Mouse (Mus musculus): ENCODE data around the gene Car11. TPM values are rescaled to one million over a fixed set of nuclear protein-coding genes. Genes with fewer than 3 reads are reported as not detected.

Car11 gene
- polyA plus RNA-seq, 1 experiment from 2014 or later: 0.26 TPM

DNA sequence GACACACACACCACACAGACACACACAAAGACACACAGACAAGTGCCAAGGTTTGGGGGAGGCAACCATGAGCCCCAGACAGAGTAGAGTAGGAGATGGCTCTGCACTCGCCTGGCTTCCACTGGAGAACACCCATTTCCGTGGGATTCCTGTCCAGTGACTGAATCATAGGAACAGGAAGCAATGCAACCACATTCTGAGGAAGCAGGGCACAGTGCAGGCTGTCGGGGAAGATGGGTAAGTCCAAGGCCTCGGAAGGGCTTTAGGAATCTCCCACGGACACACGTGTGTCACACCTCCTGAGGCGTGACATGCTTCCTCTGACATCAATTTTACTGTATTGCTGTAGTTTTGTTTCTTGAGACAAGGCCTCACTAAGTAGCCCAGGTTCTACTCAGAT, 48.5 kb downstream of the Car11 start:
- H3K4me3 ChIP-seq (replicated peaks): no peak overlapping the region
- H3K27ac ChIP-seq (replicated peaks): no peak overlapping the region
- H3K27me3 ChIP-seq: no peaks in the 10 kb centered on the region
- H3K36me3 ChIP-seq (replicated peaks): no peaks in the 10 kb centered on the region
- H3K9me3 ChIP-seq (replicated peaks): no peaks in the 10 kb centered on the region
- ATAC-seq (ENCODE audit: insufficient read depth): no peak
- H3K4me1 ChIP-seq (replicated peaks): no peaks in the 10 kb centered on the region
- no peak overlapping the region for H3K4me2 ChIP-seq
- no peak overlapping the region for H3K9ac ChIP-seq
- 46% methylated on average over 7 of the region's 7 CpGs for WGBS (ENCODE audit: insufficient replicate concordance)

DNA sequence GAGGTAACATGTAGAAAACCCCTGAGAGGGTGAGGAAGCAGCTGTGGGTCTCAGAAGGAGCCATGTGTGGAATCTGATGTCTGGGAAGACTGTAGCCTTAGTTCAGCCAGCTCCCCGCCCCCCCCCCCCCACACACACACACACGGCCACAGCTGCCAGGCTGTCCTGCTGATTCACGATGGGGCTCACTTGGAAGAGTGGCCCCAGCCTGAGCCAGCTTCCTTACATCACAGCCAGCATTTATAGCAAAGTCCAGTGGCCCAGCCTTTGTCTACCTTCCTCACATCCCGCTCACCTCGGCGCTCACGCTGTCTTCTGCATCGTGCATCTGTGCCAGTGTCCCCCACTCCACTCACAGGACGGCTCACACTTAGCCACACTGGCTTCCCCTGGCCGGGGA, 49.8 kb downstream of the Car11 start:
- H3K4me3 ChIP-seq (replicated peaks): no peak overlapping the region
- no peaks in the 10 kb centered on the region for H3K36me3 ChIP-seq (replicated peaks)
- H3K27ac ChIP-seq (replicated peaks): no peak overlapping the region
- H3K4me1 ChIP-seq (replicated peaks): no peaks in the 10 kb centered on the region
- no peaks in the 10 kb centered on the region for H3K9me3 ChIP-seq (replicated peaks)
- no peak overlapping the region for H3K9ac ChIP-seq
- WGBS (ENCODE audit: insufficient replicate concordance): 31% methylated on average over 9 of the region's 10 CpGs
- no peak for ATAC-seq (ENCODE audit: insufficient read depth)
- H3K27me3 ChIP-seq: no peaks in the 10 kb centered on the region
- H3K4me2 ChIP-seq: no peak overlapping the region

DNA sequence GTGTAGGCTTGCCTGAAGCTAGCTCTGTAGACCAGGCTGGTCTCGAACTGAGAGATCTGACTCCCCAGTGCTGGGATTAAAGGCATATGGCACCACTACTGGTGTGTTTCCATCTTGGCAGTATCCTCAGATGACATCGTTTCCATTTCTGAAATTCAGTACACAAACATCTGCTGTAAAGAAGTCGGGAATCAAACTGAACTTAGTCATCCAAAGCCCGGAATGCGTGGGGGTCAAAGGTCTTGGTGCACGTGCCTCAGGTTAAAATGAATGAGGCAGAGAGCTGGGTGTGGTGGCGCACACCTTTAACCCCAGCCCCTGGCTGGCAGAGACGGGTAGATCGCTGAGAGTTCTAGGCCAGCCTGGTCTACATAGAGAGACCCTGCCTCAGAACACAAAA, 50.5 kb downstream of the Car11 start:
- no peak overlapping the region for H3K27ac ChIP-seq (replicated peaks)
- ATAC-seq (ENCODE audit: insufficient read depth): no peak
- H3K36me3 ChIP-seq (replicated peaks): no peaks in the 10 kb centered on the region
- no peaks in the 10 kb centered on the region for H3K9me3 ChIP-seq (replicated peaks)
- 59% methylated on average over 9 of the region's 9 CpGs for WGBS (ENCODE audit: insufficient replicate concordance)
- H3K4me2 ChIP-seq: no peak overlapping the region
- H3K4me3 ChIP-seq (replicated peaks): no peak overlapping the region
- no peaks in the 10 kb centered on the region for H3K4me1 ChIP-seq (replicated peaks)
- no peaks in the 10 kb centered on the region for H3K27me3 ChIP-seq
- H3K9ac ChIP-seq: no peak overlapping the region

Other genes starting within 250 kb of the Car11 start
- 6,104 and 6,562 TPM in 2 replicates for gene Ftl1, start 240.0 kb upstream of the Car11 start, polyA plus RNA-seq (2015; fragmentation: Nextera tagmentation; extraction: Ambion mirVana)
- gene Bax, start 232.9 kb upstream of the Car11 start, polyA plus RNA-seq (2015; fragmentation: Nextera tagmentation; extraction: Ambion mirVana): 70.3 and 71.4 TPM in 2 replicates
- gene Tulp2, start 218.0 kb upstream of the Car11 start, polyA plus RNA-seq (2015; fragmentation: Nextera tagmentation; extraction: Ambion mirVana): 0.58 and 0.62 TPM in 2 replicates
- not detected in 2 replicates for gene Gm45808, start 213.0 kb upstream of the Car11 start, polyA plus RNA-seq (2015; fragmentation: Nextera tagmentation; extraction: Ambion mirVana)
- gene Dhdh, start 211.0 kb upstream of the Car11 start, polyA plus RNA-seq (2015; fragmentation: Nextera tagmentation; extraction: Ambion mirVana): 2.4 and 2.5 TPM in 2 replicates
- 118 and 131 TPM in 2 replicates for gene Nucb1, start 189.4 kb upstream of the Car11 start, polyA plus RNA-seq (2015; fragmentation: Nextera tagmentation; extraction: Ambion mirVana)
- gene Ppp1r15a, start 173.6 kb upstream of the Car11 start, polyA plus RNA-seq (2015; fragmentation: Nextera tagmentation; extraction: Ambion mirVana): 280 and 325 TPM in 2 replicates
- gene Plekha4, start 173.5 kb upstream of the Car11 start, polyA plus RNA-seq (2015; fragmentation: Nextera tagmentation; extraction: Ambion mirVana): 0.66 and 0.75 TPM in 2 replicates
- gene Hsd17b14, start 144.9 kb upstream of the Car11 start, polyA plus RNA-seq (2015; fragmentation: Nextera tagmentation; extraction: Ambion mirVana): 1.9 and 2.2 TPM in 2 replicates
- 46.3 and 48.5 TPM in 2 replicates for gene Bcat2, start 129.7 kb upstream of the Car11 start, polyA plus RNA-seq (2015; fragmentation: Nextera tagmentation; extraction: Ambion mirVana)
- not detected in 2 replicates for gene Fgf21, start 84.4 kb upstream of the Car11 start, polyA plus RNA-seq (2015; fragmentation: Nextera tagmentation; extraction: Ambion mirVana)
- not detected in 2 replicates for gene Fut1, start 82.6 kb upstream of the Car11 start, polyA plus RNA-seq (2015; fragmentation: Nextera tagmentation; extraction: Ambion mirVana)
- gene Izumo1, start 78.0 kb upstream of the Car11 start, polyA plus RNA-seq (2015; fragmentation: Nextera tagmentation; extraction: Ambion mirVana): 0.06 and 0.10 TPM in 2 replicates
- gene Rasip1, start 72.4 kb upstream of the Car11 start, polyA plus RNA-seq (2015; fragmentation: Nextera tagmentation; extraction: Ambion mirVana): 2.8 and 3.8 TPM in 2 replicates
- gene Mamstr, start 59.9 kb upstream of the Car11 start, polyA plus RNA-seq (2015; fragmentation: Nextera tagmentation; extraction: Ambion mirVana): 0.91 and 1.2 TPM in 2 replicates
- 0.06 TPM in 1 of 2 replicates, not detected in the other for gene Fut2, start 33.4 kb upstream of the Car11 start, polyA plus RNA-seq (2015; fragmentation: Nextera tagmentation; extraction: Ambion mirVana)
- not detected in 2 replicates for gene Ntn5, start 15.8 kb upstream of the Car11 start, polyA plus RNA-seq (2015; fragmentation: Nextera tagmentation; extraction: Ambion mirVana)
- gene Sec1, start 5.4 kb upstream of the Car11 start, polyA plus RNA-seq (2015; fragmentation: Nextera tagmentation; extraction: Ambion mirVana): 0.05 and 0.06 TPM in 2 replicates
- 0.46 and 0.85 TPM in 2 replicates for gene Dbp, start 5.2 kb downstream of the Car11 start, polyA plus RNA-seq (2015; fragmentation: Nextera tagmentation; extraction: Ambion mirVana)
- 533 and 542 TPM in 2 replicates for gene Rpl18, start 15.6 kb downstream of the Car11 start, polyA plus RNA-seq (2015; fragmentation: Nextera tagmentation; extraction: Ambion mirVana)
- 10.4 and 13.3 TPM in 2 replicates for gene Sphk2, start 18.2 kb downstream of the Car11 start, polyA plus RNA-seq (2015; fragmentation: Nextera tagmentation; extraction: Ambion mirVana)
- gene Fam83e, start 21.4 kb downstream of the Car11 start, polyA plus RNA-seq (2015; fragmentation: Nextera tagmentation; extraction: Ambion mirVana): 0.30 and 0.33 TPM in 2 replicates
- gene Spaca4, start 26.0 kb downstream of the Car11 start, polyA plus RNA-seq (2015; fragmentation: Nextera tagmentation; extraction: Ambion mirVana): not detected in 2 replicates
- gene Lmtk3, start 83.9 kb downstream of the Car11 start, polyA plus RNA-seq (2015; fragmentation: Nextera tagmentation; extraction: Ambion mirVana): not detected in 2 replicates
- gene Sult2b1, start 84.8 kb downstream of the Car11 start, polyA plus RNA-seq (2015; fragmentation: Nextera tagmentation; extraction: Ambion mirVana): 0.07 and 0.22 TPM in 2 replicates
- gene Cyth2, start 114.7 kb downstream of the Car11 start, polyA plus RNA-seq (2015; fragmentation: Nextera tagmentation; extraction: Ambion mirVana): 30.4 and 30.9 TPM in 2 replicates
- 0.06 and 0.12 TPM in 2 replicates for gene Kcnj14, start 124.9 kb downstream of the Car11 start, polyA plus RNA-seq (2015; fragmentation: Nextera tagmentation; extraction: Ambion mirVana)
- gene Grwd1, start 131.1 kb downstream of the Car11 start, polyA plus RNA-seq (2015; fragmentation: Nextera tagmentation; extraction: Ambion mirVana): 24.7 and 25.3 TPM in 2 replicates
- 27.6 TPM in 2 replicates for gene Kdelr1, start 172.9 kb downstream of the Car11 start, polyA plus RNA-seq (2015; fragmentation: Nextera tagmentation; extraction: Ambion mirVana)
- 0.05 TPM in 2 replicates for gene Grin2d, start 178.5 kb downstream of the Car11 start, polyA plus RNA-seq (2015; fragmentation: Nextera tagmentation; extraction: Ambion mirVana)
- 0.94 and 1.3 TPM in 2 replicates for gene Syngr4, start 196.9 kb downstream of the Car11 start, polyA plus RNA-seq (2015; fragmentation: Nextera tagmentation; extraction: Ambion mirVana)
- gene Tmem143, start 197.1 kb downstream of the Car11 start, polyA plus RNA-seq (2015; fragmentation: Nextera tagmentation; extraction: Ambion mirVana): 3.6 and 4.0 TPM in 2 replicates
- 59.9 and 65.0 TPM in 2 replicates for gene Emp3, start 221.6 kb downstream of the Car11 start, polyA plus RNA-seq (2015; fragmentation: Nextera tagmentation; extraction: Ambion mirVana)
- 0.91 and 1.2 TPM in 2 replicates for gene Ccdc114, start 224.2 kb downstream of the Car11 start, polyA plus RNA-seq (2015; fragmentation: Nextera tagmentation; extraction: Ambion mirVana)

Data from liver, embryonic 15.5 days (tissue).